Mouse (Mus musculus) c-Kit-positive CD71-positive TER-119-positive erythroid progenitor cells, embryonic 14.5 days (primary cell): ENCODE data around the gene Slc35e3.
"Not testable (repeated sequence)": the region's sequence is repeated elsewhere in the genome, so short reads cannot be mapped to it uniquely, and the experiment has no call there.

Source experiments
- DNase-seq: peaks from one replicate; pipeline ENCODE4 v3.0.0-alpha.2; 2013; ENCODE audit warnings: low spot score

Slc35e3 gene

DNA sequence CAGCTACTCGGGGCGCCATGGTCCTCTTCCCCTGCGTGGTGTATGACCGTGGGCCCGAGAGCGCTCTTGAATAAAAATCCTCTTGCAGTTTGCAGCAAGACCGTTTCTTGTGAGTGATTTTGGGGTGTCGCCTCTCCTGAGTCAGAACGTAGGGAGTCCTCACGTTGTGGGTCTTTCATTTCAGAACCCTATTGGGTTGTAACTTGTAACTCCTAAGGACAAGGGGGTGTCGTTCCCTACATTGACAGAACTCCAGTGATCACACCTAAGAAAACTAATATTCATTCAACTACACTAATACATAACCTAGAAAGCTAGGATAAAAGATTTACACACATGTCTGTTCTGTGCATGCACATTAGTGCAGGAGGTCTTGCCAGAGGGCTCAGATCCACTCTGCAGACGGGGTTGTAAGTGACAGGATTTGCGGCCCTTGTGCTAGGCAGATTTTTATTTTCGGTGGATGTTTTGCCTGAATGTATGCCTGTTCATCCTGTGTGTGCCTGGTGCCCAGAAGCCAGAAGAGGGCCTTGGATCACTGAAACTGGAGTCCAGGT is 3.7 kb upstream of the Slc35e3 start:
- DNase-seq = no peak

DNA sequence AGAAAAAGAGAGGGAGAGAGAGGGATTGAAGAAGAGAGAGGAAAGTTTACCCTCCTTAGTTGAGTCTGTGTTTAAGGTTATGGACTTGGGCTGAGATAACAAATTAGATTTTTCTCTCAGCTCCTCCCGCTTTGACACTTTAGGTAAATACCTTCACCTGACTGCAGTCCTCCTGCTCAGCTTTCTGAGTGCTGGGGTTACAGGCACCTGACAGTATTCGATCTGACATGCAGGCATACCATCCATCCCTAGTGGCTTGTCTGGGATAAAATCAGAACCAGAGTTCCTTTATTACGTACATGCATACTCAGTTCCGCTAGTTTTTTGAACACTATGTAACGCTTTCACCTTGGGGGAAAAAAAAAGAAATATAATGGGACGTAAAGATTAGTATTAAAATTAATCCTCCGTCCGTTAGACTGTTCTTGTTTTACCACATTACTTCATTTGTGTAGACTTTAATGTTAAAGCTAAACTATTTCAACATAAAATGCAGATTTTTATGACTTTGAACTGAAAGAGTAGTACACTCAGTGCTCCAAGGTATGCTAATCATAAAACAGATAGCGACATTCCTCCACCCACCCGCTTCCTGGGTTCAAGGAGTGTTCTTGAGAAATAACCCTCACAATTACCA is 3.0 kb upstream of the Slc35e3 start:
- DNase-seq = no peak

DNA sequence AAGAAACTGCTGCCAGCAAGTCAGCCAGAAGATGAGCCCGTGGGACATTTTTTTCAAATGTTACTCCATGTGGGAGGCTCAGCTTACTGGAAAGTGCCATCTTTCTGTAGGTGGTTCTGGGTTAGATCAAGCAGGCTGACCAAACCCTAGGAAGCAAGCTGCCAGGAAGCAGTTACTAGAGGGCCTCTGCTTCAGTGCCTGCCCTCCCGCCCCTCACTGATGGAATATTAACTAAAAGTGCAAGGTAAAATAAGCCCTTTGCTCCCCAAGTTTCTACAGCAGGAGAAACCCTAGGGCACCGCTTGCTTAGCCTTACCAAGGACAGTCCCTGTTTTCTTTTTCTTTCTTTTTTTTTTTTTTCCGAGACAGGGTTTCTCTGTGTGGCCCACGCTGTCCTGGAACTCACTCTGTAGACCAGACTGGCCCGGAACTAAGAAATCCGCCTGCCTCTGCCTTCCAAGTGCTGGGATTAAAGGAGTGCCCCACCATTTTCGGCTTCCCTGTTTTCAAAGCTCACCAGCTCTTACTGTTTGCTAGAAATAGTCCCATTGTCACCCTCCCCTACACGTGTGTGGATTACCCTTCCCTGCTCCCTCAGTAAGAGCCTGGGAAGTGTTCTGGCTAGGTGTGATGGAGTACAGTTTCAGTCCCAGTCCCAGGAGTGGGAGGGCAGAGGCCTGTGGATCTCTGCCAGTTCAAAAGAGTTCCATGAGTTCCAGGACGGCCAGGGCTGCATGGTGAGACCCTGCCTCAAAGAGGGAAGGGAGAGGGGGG is 2.3 kb upstream of the Slc35e3 start:
- no peak for DNase-seq

DNA sequence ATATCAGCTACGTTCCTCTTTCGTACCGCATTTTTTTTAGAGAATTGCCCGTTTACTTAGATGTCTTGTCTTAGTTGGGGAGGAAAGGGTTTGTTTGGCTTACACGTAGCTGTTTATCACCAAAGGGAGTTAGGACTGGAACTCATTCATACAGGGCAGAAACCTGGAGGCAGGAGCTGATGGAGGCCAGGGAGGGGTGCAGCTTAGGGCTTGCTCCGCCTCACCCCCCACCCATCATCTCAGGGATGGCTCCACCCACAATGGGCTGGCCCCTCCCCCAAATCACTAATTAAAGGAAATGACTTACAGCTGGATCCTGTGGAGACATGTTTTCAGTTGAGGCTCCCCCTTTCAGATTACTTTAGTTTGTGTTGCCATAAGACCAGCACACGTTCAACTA is 1.5 kb upstream of the Slc35e3 start:
- no peak for DNase-seq

DNA sequence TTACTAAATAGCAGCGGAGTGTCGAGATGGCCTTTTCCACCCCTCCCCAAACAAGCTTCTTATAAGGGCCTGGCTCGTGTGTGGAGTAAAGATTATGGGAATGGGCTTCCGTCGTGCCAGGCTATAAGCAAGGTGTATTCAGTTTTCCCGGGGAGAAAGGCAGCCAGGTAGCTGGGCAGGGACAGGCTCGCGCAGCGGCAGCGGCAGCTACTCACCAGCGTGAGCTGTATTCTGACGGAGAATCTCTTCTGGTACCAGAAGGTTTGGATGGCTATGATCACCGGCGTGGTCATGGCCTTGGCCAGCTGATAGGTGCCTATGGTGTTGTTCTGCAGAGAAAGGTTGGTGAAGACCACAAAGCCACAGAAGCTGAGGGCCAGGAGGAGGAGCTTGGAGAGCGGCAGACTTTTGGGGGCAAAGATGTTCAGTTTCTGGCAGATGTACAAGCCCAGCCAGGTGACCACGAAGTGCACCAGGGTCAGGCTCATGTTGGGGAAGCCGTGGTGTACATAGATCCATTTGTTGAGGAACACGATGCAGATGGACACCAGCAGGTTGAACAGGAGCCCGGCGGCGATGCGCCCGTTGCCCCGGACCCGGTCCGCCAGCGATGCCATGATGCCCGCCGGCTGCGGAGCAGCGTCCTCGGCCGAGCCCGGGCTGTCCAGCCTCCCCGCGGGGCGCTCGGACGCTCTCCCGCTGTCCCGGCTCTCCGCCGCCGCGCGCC is 432 bp downstream of the Slc35e3 start:
- not testable (repeated sequence) for DNase-seq

DNA sequence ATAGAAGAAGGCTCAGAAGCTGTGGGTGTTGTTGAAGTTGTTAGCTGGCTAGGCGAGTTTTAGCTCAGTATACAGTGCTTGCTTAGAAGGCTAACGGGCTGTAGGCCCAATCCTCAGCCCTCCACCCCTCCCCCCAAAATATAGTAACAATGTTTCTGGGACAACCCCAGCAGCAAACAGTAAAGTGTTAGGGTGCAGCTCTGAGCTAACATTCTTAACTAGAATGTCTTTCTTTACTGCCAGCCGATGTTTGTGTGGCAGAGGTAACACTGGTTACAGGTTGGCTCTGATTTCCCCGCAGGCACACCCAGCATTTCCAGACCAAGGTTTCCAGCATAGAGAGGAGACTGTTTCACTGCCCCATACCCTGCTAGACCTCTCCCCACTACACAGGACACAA is 2.2 kb downstream of the Slc35e3 start:
- DNase-seq = no peak

DNA sequence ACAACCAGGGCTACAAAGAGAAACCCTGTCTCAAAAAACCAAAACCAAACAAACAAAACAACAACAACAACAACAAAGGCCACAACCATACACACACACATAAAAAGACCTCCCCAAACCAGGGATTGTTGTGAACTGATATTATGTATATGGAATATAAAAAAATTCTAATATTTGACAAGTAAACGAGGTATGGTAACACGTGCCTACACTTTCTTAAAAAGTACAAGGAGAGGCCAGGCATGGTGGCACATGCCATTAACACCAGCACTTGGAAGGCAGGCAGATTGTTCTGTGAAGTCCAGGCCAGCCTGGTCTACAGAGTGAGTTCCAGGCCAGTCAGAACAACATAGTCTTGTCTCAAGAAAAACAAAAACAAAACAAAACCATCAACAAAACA is 3.0 kb downstream of the Slc35e3 start:
- DNase-seq = no peak

DNA sequence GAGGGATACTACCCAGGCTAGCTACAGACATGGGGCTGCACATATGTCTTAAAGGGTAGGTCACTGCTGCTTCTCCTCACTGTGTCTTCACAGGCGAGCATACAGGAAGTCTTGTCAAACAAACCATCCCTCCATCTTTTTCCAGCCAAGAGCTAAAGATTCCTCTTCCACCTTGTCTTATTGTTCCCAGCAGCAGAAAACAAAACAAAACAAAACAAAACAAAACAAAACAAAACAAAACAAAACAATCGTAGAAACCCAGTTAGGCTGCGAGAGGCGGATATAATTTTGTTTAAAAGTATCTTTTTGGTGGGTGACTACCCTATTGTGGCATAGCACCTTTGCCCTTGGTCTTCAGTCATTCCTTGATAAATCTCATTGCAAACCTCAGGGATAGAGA is 3.5 kb downstream of the Slc35e3 start:
- DNase-seq = no peak

DNA sequence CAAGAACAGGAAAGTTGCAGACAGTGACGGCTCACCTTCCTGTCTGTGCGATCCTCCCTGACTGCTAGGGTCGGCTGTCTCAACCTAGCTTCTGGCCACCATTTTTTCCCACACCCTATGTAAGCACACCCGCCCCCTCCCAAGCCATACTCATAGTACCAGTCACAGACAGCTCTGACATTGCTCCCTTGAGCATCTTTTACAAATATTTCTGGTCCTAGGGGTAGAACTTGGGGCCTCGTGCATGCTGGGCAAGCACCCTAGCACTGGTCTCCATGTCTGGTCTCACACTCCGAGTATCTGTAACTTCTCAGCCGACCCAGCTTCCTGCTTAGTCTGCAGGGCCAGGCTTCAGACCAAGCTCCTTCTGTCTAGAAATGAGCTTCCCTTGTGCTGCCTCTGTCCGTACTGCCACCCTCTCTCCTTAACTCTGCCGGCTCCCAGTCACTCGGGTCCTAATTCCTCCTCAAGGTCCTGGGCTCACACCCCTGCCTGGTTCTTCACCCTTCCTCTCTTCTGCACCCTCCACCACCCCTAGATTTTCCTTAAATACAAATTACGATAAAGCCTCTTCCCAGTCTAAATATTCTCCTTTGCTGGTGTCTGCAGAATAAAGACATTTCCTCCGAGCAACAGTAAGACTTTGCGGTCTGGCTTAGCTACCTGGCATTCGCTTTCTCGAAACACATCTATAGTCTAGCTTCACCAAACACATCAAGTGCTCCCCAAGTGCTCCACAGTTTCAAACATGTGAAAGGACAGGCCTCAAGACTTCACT is 4.3 kb downstream of the Slc35e3 start:
- no peak for DNase-seq

DNA sequence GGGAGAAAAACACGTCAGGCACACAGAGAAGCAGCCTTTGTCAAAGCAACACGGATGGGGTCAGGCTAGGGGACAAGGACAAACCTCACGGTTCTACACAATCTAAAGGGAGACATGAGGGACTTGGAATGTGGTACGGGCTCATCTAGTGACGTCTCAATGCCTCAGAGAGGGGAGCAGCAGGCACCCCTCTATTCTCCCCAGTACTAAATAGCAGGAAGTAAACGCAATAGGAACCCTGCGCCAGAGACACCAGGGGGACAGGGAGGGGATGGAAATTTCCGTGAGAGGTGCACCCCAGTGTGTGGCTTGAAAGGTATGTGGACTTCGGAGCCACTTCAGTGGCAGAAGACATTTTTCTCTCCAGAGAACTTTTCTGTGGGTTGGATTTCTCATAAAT is 5.2 kb downstream of the Slc35e3 start:
- DNase-seq = no peak

DNA sequence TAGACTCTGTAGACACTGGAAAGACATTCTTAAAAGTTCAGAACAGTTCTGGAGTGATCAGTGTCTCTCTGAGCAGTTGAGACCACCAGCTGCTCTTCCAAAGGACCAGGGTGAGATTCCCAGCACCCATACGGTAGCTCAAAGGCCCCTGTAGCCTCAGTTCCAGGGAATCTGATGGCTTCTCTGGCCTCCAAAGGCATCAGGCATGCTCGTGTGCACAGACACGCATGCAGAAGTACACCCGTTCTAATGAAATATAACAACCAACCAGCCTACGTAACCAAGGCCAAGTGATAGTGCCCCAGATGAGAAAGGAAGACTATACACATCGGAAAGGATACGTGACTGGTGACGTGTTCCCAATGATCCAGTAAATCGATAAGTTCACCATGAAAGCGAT is 6.0 kb downstream of the Slc35e3 start:
- no peak for DNase-seq

DNA sequence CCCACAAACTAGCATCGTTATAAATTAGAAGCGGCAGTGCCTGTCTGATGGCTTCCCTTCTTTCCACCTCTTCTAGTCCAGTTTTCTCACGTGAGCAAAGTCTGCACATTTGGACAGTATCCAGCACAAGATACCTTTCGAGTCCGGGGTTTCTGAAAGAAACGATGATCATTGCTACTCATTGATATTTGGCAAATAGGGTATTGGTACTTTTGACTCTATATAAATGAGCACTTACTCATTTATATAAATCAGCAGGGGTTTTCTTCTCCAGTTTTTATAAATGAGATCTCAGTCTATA is 6.6 kb downstream of the Slc35e3 start:
- DNase-seq = no peak

DNA sequence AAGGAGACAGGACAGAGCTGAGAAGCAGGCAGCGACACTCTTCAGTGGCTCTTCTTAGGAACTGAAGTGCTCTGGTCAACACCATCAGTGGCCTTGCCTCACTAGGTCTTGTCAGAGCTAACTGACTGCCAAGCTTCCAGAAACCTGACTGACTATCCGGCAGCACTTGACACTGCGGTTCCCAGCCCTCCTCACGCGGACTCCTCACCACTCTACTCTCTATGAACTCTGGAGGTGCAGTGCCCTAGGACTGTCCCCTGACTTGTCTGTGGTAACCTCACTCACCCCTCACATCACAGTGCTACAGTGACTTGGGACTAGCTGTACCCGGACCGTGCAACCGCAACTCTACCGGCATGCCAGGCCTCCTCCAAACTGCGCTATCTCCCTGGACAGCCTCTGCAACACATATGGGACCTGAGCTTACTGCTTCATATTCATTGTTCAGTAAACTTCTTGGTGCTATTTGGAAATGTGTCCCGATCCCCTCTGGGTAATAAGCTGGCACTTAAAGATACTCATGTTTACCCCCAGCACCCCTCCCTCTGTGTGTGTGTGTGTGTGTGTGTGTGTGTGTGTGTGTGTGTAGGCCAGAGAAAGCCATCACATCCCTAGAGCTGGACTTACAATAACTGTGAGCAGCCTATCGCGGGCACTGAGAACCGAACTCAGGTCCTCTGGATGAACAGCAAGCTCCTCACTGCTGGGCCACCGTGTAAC is 7.1 kb downstream of the Slc35e3 start:
- DNase-seq = no peak

DNA sequence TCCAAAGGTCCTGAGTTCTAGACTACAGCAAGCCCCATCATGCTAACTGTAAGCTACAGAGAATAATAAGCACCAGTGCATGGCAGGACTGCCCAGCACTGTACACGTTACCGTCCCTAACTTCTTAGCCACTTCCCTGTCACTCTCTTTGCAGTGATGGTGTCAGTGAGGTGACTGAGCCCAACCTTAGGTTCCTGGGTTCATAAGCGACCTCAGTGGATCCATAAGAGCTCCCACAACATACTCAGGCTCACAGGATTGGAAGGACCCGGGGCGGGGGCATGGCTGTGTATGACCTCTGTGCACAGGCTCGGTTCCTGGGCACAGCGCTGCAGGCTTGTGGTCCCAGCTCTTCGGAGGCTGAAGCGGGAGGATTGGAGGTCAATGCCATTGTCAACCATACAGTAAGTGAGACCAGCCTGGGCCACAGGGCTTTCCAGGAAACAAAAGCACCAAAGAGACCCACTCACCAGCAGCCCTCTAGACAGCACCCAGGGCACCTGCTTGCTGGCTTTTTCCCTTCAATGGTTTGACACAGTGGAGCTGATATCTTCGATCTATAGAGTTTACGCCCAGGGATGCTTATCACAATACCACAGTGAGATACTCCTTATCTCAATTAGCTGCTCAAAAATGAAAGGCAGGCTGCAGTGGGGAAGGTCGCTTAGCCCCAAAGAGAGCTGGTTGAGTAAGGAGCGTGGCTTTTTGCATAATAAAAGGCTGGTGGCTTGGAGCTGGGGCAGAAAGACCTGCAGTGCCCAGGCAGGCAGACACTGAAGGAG is 7.8 kb downstream of the Slc35e3 start:
- no peak for DNase-seq

DNA sequence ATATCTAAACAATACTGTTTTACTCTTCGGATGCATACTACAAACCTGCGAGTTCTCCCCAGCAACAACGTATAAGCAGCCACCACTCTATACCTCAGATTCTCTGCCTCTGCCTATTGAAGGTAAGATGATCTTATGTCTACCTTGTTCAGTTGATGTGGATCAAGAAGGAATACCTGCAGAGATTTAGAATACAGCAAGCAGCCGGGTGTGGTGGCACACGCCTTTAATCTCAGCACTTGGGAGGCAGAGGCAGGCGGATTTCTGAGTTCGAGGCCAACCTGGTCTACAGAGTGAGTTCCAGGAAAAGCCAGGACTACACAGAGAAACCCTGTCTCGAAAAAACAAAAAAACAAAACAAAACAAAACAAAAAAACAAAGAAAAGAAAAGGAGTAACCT is 8.7 kb downstream of the Slc35e3 start:
- DNase-seq = not testable (repeated sequence)

DNA sequence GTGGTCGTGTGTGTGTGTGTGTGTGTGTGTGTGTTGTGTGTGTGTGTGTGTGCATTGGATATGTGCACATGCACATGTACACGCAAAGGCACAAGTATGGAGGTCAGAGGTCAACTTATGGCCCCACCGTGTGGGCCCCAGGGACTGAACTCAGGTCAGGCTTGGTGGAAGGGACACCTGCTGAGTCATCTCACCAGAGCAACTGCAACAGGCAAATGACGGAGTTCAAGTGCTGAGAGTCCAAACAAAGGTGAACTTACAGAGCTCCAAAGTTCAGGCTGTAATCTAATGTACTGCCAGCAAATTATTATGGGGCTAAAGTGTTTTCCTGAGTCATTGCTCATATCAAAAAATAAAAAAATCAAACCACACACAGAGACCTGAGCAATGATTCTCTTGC is 9.1 kb downstream of the Slc35e3 start:
- DNase-seq = no peak

DNA sequence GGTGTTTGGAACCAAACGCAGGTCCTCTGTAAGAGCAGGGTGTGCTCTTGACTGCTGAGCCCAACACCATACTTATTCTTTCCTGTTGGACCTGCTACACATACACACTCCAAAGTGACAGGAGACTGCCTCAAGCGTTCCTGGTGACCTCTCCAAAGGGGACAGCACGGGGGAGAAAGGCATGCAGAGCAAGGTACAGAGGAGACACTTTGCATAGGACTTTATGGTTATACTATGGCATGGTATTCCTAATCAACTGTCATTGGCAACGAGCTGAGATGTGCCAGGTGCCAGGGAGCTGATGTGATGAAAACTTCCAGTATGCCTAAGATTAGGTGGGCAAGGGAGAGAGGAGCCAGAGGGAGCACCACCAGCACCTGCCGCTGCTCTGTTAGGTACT is 9.6 kb downstream of the Slc35e3 start:
- no peak for DNase-seq

DNA sequence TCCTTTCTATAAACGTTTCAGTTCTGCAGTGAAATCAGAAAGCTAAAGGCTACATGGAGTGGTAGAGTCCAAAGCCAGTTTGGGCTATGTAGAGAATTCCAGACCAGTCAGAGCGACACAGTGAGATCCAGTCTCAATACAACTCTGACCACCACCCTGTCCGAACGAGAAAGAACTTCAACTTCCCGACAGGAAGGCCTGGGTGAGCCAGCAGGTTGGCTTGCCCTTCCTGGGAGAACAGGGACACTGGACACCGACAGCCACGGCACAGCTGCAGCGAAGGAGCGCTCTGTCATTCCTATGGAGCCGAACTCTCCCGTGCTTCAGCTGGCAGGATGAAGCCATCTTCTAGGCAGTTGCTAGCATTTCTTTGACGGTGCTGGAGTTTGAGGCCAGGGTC is 10.8 kb downstream of the Slc35e3 start:
- DNase-seq = not testable (repeated sequence)

DNA sequence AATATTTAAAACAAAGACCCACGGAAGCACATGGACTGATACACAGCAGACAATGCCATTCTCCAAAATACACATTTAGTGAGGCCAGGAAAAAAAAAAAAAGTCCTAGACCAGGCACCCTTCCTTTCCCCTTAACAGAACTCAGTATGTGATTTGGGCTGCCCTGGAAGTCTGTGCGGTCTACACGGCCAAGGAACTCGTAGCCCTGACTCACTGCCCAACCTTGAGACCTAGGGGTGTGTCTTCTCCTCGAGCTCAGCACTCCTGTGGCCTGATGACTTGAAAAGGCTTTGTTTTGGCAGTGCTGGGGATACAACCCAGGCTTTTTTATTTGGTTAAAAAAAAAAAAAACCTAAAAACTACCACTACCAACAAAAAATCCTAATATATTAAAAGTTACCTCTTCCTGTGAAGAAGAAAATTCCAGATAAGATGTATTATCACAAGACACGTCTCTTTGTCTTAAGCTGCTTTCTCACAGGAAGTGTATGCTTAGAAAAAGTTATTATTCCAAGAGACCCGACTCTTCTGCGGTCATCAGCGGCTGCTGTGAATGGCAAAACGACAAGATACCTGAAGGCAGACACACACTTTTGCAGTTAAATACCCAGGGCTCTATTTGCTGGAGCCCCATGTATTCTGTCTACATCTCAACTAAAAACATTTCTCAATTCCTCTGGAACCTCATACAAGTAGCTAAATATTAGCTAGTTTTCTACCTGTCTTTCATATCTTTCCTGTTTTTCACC is 11.9 kb downstream of the Slc35e3 start:
- DNase-seq = not testable (repeated sequence)

DNA sequence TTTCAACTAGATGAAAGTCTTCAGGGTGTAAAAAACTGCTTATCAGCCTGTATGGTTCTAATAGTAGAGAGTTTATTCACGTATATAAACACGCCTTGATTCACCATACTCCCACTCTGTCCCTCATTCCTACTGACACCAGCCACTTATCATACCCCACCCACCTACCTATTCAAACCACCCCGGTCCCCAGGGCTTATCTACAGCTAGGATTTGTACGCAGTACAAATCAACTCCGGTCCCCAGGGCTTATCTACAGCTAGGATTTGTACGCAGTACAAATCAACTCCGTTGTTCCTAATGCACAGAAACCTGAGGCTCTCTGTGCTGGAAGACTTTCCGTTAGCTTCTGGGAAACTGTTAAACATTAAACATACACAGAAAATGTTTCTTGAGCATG is 12.5 kb downstream of the Slc35e3 start:
- not testable (repeated sequence) for DNase-seq
